In genomic region chr13:98390363-98390762, GRCm38 (mm10) we compare ENCODE assay signal across 8 mouse cellular contexts. TPM values are rescaled to one million over a fixed set of nuclear protein-coding genes. Genes with fewer than 3 reads are reported as not detected.
DNase-seq lines count a peak whose midpoint lies in the region; ATAC-seq and TF ChIP-seq lines count a peak whose summit lies in the region.

No protein-coding gene starts in this region.

- no peak for TF ChIP-seq POLR2A in myocyte (IDR thresholded peaks at IDR 0.05; ENCODE audit: insufficient read length, low read depth)

- H3K27ac ChIP-seq in heart, embryonic 11.5 days (ENCODE audit: low read depth, low read length), result no peak overlapping the region
- peak overlapping the region; percentile 81 for H3K27ac ChIP-seq in embryonic facial prominence, embryonic 14.5 days (replicated peaks; ENCODE audit: low read depth, low read length)
- H3K27ac ChIP-seq in hindbrain, embryonic 15.5 days (replicated peaks), result no peak overlapping the region

- intact Hi-C loops in heart, postnatal 36 days (cut with DNase I), result no loop called here

- H3K27me3 ChIP-seq in heart, embryonic 11.5 days (ENCODE audit: control insufficient read depth, insufficient read depth, low read length), result peaks cover 59% of the 10 kb centered on the region
- H3K27me3 ChIP-seq in embryonic facial prominence, embryonic 14.5 days (replicated peaks; ENCODE audit: control insufficient read depth, insufficient read depth, low read length), result peaks cover 48% of the 10 kb centered on the region
- H3K27me3 ChIP-seq in hindbrain, embryonic 15.5 days, result peaks cover 68% of the 10 kb centered on the region
- H3K27me3 ChIP-seq in myocyte (ENCODE audit: control insufficient read depth, insufficient read depth, insufficient read length), result peaks cover 22% of the 10 kb centered on the region

- H3K36me3 ChIP-seq in heart, embryonic 11.5 days (ENCODE audit: control insufficient read depth, insufficient read depth, low read length), result no peaks in the 10 kb centered on the region
- H3K36me3 ChIP-seq in embryonic facial prominence, embryonic 14.5 days (ENCODE audit: control insufficient read depth, insufficient read depth, low read length), result no peaks in the 10 kb centered on the region
- H3K36me3 ChIP-seq in hindbrain, embryonic 15.5 days, result no peaks in the 10 kb centered on the region
- no peaks in the 10 kb centered on the region for H3K36me3 ChIP-seq in myocyte (ENCODE audit: control insufficient read depth, insufficient read depth)

- no peaks in the 10 kb centered on the region for H3K79me2 ChIP-seq in myocyte (ENCODE audit: control insufficient read depth, insufficient read depth)

- WGBS in heart, embryonic 11.5 days (ENCODE audit: insufficient replicate concordance), result 22% methylated on average over 6 of the region's 6 CpGs
- 21% methylated on average over 6 of the region's 6 CpGs for WGBS in embryonic facial prominence, embryonic 14.5 days
- 12% methylated on average over 6 of the region's 6 CpGs for WGBS in hindbrain, embryonic 15.5 days

- ATAC-seq in heart, embryonic 11.5 days (replicated peaks; ENCODE audit: insufficient number of reproducible peaks, low FRiP score, low TSS enrichment), result no peak
- no peak for ATAC-seq in embryonic facial prominence, embryonic 14.5 days (ENCODE audit: low read depth)
- no peak for ATAC-seq in hindbrain, embryonic 15.5 days (ENCODE audit: low FRiP score, low read depth)

- H3K4me3 ChIP-seq in heart, embryonic 11.5 days (ENCODE audit: low read depth, low read length), result peak overlapping the region; percentile 58; the same call in 1 of the 2 replicates
- peak overlapping the region; percentile 44 for H3K4me3 ChIP-seq in embryonic facial prominence, embryonic 14.5 days (ENCODE audit: low read depth, low read length)
- peak overlapping the region; percentile 41 for H3K4me3 ChIP-seq in hindbrain, embryonic 15.5 days
- no peak overlapping the region for H3K4me3 ChIP-seq in myocyte

- H3K4me1 ChIP-seq in heart, embryonic 11.5 days (ENCODE audit: control insufficient read depth, insufficient read depth, low read length), result peaks cover 6% of the 10 kb centered on the region
- peaks cover 26% of the 10 kb centered on the region for H3K4me1 ChIP-seq in embryonic facial prominence, embryonic 14.5 days (ENCODE audit: control insufficient read depth, insufficient read depth, low read length)
- peaks cover 16% of the 10 kb centered on the region for H3K4me1 ChIP-seq in hindbrain, embryonic 15.5 days (replicated peaks)

- H3K9me3 ChIP-seq in heart, embryonic 11.5 days (replicated peaks; ENCODE audit: control insufficient read depth, low read length), result peaks cover 3% of the 10 kb centered on the region
- peaks cover 9% of the 10 kb centered on the region for H3K9me3 ChIP-seq in embryonic facial prominence, embryonic 14.5 days (ENCODE audit: control insufficient read depth, low read length)
- H3K9me3 ChIP-seq in hindbrain, embryonic 15.5 days, result no peaks in the 10 kb centered on the region

- H3K4me2 ChIP-seq in heart, embryonic 11.5 days, result peak overlapping the region; percentile 95
- peak overlapping the region; percentile 83 for H3K4me2 ChIP-seq in embryonic facial prominence, embryonic 14.5 days (ENCODE audit: low read depth, low read length)
- H3K4me2 ChIP-seq in hindbrain, embryonic 15.5 days, result peak overlapping the region; percentile 89
- peak overlapping the region; percentile 71 for H3K4me2 ChIP-seq in myocyte (ENCODE audit: low read depth)

- no peak for DNase-seq in heart, postnatal 36 days
- DNase-seq in embryonic facial prominence, embryonic 14.5 days (ENCODE audit: low spot score), result peak; percentile 64
- DNase-seq in thymus, postnatal 0 days (ENCODE audit: low spot score), result no peak
- no peak for DNase-seq in right cerebral cortex, adult 2 months (ENCODE audit: low spot score in 2 of 2)
- DNase-seq in adrenal gland, adult 2 months, result no peak

- no peak overlapping the region for H3K9ac ChIP-seq in heart, embryonic 11.5 days (ENCODE audit: low read depth, low read length)
- peak overlapping the region; percentile 55 for H3K9ac ChIP-seq in embryonic facial prominence, embryonic 14.5 days (ENCODE audit: low read depth, low read length)
- 0 out of 2 replicates have a peak overlapping the region, but pooled peaks have one; percentile 18 for H3K9ac ChIP-seq in hindbrain, embryonic 15.5 days

- H3ac ChIP-seq in myocyte (ENCODE audit: control insufficient read depth, insufficient read length), result no peak overlapping the region

TF ChIP-seq in myocyte, 11 proteins besides CTCF, POLR2A, EP300 and RAD21:
- TF ChIP-seq REST (IDR thresholded peaks at IDR 0.05; ENCODE audit: insufficient read depth, insufficient read length) (no peak), CEBPB (IDR thresholded peaks at IDR 0.05; ENCODE audit: insufficient read depth, poor library complexity, severe bottlenecking) (peak; percentile 47; the same call in 1 of the 2 replicates), E2F4 (IDR thresholded peaks at IDR 0.05; ENCODE audit: insufficient read depth) (no peak), SRF (IDR thresholded peaks at IDR 0.05; ENCODE audit: control insufficient read depth, insufficient read length, low read depth) (no peak), POLR2AphosphoS2 (IDR thresholded peaks at IDR 0.05; ENCODE audit: insufficient read length, low read depth) (no peak), MAX (IDR thresholded peaks at IDR 0.05; ENCODE audit: low read depth) (no peak), MYOD1 (IDR thresholded peaks at IDR 0.05; ENCODE audit: control insufficient read depth in 1 of 3, insufficient read length in 2 of 3, low read depth in 2 of 3) (peak in 2 of 3 experiments; percentile 51 to 56), USF1 (IDR thresholded peaks at IDR 0.05; ENCODE audit: low read depth) (no peak), TCF12 (IDR thresholded peaks at IDR 0.05; ENCODE audit: insufficient read depth, poor library complexity, severe bottlenecking) (peak; percentile 60), TCF3 (IDR thresholded peaks at IDR 0.05; ENCODE audit: insufficient read length, low read depth) (no peak), MYOG (IDR thresholded peaks at IDR 0.05; ENCODE audit: control insufficient read depth in 1 of 3, insufficient read depth in 1 of 3, insufficient read length in 2 of 3, low read depth in 2 of 3) (peak in 1 of 3 experiments; percentile 55)

RNA-seq across cellular contexts. Expression of gene Foxd1, which starts 36.3 kb away (rescaled TPM):
- 0.13 and 0.20 TPM in 2 replicates for polyA plus RNA-seq in heart, embryonic 11.5 days (2014; fragmentation: Nextera tagmentation; extraction: Ambion mirVana)
- under 1 TPM; 0.05 to 0.08 TPM for total RNA-seq in heart, postnatal 36 days (2021)
- 2.9 and 3.6 TPM in 2 replicates for polyA plus RNA-seq in embryonic facial prominence, embryonic 14.5 days (2014; fragmentation: Nextera tagmentation; extraction: Ambion mirVana)
- 1.1 and 1.2 TPM in 2 replicates for polyA plus RNA-seq in hindbrain, embryonic 15.5 days (2015; fragmentation: Nextera tagmentation; extraction: Ambion mirVana)
- polyA plus RNA-seq in myocyte (2012; fragmentation: generic; extraction: Trizol), result 0.37 TPM
- 0.04 TPM in 1 of 2 replicates, not detected in the other for polyA plus RNA-seq in thymus, postnatal 0 days (2015; fragmentation: Nextera tagmentation; extraction: Ambion mirVana)
- total RNA-seq in adrenal gland, adult 2 months (2021), result 1 to 10 TPM in 1 of 2 experiments, under 1 TPM in 1; 0.26 to 1.4 TPM
- polyA plus RNA-seq in adrenal gland, adult 2 months (2012; rRNA removed), result 1.6 and 2.5 TPM in 2 replicates
